Mouse (Mus musculus) olfactory bulb, adult 2 months (tissue): ENCODE data around the gene Sox4. TPM values are rescaled to one million over a fixed set of nuclear protein-coding genes. Genes with fewer than 3 reads are reported as not detected.

ENCODE experiments used
- H3K27ac ChIP-seq: fragments of 200-500 bp; 2 replicates; pipeline ENCODE4 v1.5.1; 2012; ENCODE audit warnings: low read depth, low read length; ENCODE audit not compliant: insufficient read depth
- H3K4me1 ChIP-seq: fragments of 200-500 bp; 2 replicates; pipeline ENCODE4 v1.6.1; 2012; ENCODE audit warnings: low read length; ENCODE audit not compliant: control insufficient read depth, insufficient read depth
- H3K4me3 ChIP-seq: fragments of 200-500 bp; 2 replicates; pipeline ENCODE4 v1.5.1; 2012; ENCODE audit warnings: mild to moderate bottlenecking, low read depth, low read length, moderate library complexity; ENCODE audit not compliant: insufficient read depth
- CTCF ChIP-seq: fragments of 200-500 bp; IDR thresholded peaks from 2 replicates; pipeline ENCODE4 v1.5.1; 2012; ENCODE audit warnings: low read depth, mild to moderate bottlenecking, low read length, moderate library complexity; ENCODE audit not compliant: insufficient read depth
- POLR2A ChIP-seq: fragments of 200-500 bp; IDR thresholded peaks from 2 replicates; pipeline ENCODE4 v1.6.1; 2012; ENCODE audit warnings: mild to moderate bottlenecking, low read depth, low read length, moderate library complexity; ENCODE audit not compliant: insufficient read depth
- WGBS: fragments of 180-500 bp; shearing (Covaris S2); methylation state at CpG from one replicate; pipeline ENCODE4 v1.1.7; 2018; 5-methylcytosine and 5-hydroxymethylcytosine counted together
- polyA plus RNA-seq: library from polyadenylated mRNA; stranded (reverse); fragments of >200 nt; gene quantifications from 2 replicates; pipeline ENCODE4 v1.2.4, GENCODE M21; 2012; ENCODE audit warnings: low replicate concordance; ENCODE audit not compliant: missing spikeins, insufficient read depth, insufficient read length

Gene Sox4
- polyA plus RNA-seq, 1 experiment: 84.4 TPM

- no peak for TF ChIP-seq CTCF
- TF ChIP-seq POLR2A: no peak
- 81% methylated on average over 4 of the region's 4 CpGs for WGBS
- Histone ChIP-seq H3K4me1 (no peaks in the 10 kb centered on the region), H3K4me3 (no peak overlapping the region), H3K27ac (no peak overlapping the region)
Measured at GRCm38 (mm10) chr13:28930364-28930763, 23.1 kb downstream of the Sox4 start.

- no peak overlapping the region for H3K27ac ChIP-seq
- H3K4me1 ChIP-seq: no peaks in the 10 kb centered on the region
- H3K4me3 ChIP-seq: no peak overlapping the region
- TF ChIP-seq CTCF: no peak
- TF ChIP-seq POLR2A: no peak
- WGBS: 48% methylated on average over 3 of the region's 3 CpGs
Measured at GRCm38 (mm10) chr13:28929936-28930335, 23.6 kb downstream of the Sox4 start.

GRCm38 (mm10) chr13:28923136-28923535 lies 30.4 kb downstream of the Sox4 start:
- no peak overlapping the region for H3K27ac ChIP-seq
- H3K4me1 ChIP-seq: no peaks in the 10 kb centered on the region
- no peak for TF ChIP-seq CTCF
- no peak for TF ChIP-seq POLR2A
- no peak overlapping the region for H3K4me3 ChIP-seq
- 97% methylated on average over 3 of the region's 3 CpGs for WGBS

GRCm38 (mm10) chr13:28917379-28918250 lies 35.9 kb downstream of the Sox4 start:
- Histone ChIP-seq H3K4me1 (no peaks in the 10 kb centered on the region), H3K27ac (no peak overlapping the region), H3K4me3 (no peak overlapping the region)
- no peak for TF ChIP-seq CTCF
- TF ChIP-seq POLR2A: no peak
- 91% methylated on average over 10 of the region's 10 CpGs for WGBS

- no peak overlapping the region for H3K4me3 ChIP-seq
- no peak for TF ChIP-seq CTCF
- no peak for TF ChIP-seq POLR2A
- 85% methylated on average over 6 of the region's 6 CpGs for WGBS
- no peaks in the 10 kb centered on the region for H3K4me1 ChIP-seq
- H3K27ac ChIP-seq: no peak overlapping the region
Measured at GRCm38 (mm10) chr13:28913656-28914055, 39.9 kb downstream of the Sox4 start.

- 96% methylated on average over 10 of the region's 10 CpGs for WGBS
- Histone ChIP-seq H3K4me1 (no peaks in the 10 kb centered on the region), H3K27ac (no peak overlapping the region), H3K4me3 (no peak overlapping the region)
- TF ChIP-seq POLR2A: no peak
- TF ChIP-seq CTCF: no peak
Measured at GRCm38 (mm10) chr13:28906981-28907380, 46.5 kb downstream of the Sox4 start.
